Mouse (Mus musculus): ENCODE data around the gene Gm17660. TPM values are rescaled to one million over a fixed set of nuclear protein-coding genes. Genes with fewer than 3 reads are reported as not detected.

The Gm17660 gene
- polyA plus RNA-seq, 1 experiment from 2014 or later: not detected

Small RNA genes within 50 kb of the gene (microRNA-seq; reads per million reads assigned to microRNA genes)
- gene Mir5619: 4.0 reads per million, percentile 13 among the genes with 10 or more reads in this experiment

Other genes starting within 250 kb of the Gm17660 start
- 13.2 and 13.8 TPM in 2 replicates for gene Klhl8, start 166.3 kb downstream of the Gm17660 start, polyA plus RNA-seq (2016; fragmentation: Nextera tagmentation; extraction: Ambion mirVana)
- not detected in 2 replicates for gene Hsd17b13, start 100.2 kb downstream of the Gm17660 start, polyA plus RNA-seq (2016; fragmentation: Nextera tagmentation; extraction: Ambion mirVana)
- 2.6 and 3.0 TPM in 2 replicates for gene Hsd17b11, start 55.7 kb downstream of the Gm17660 start, polyA plus RNA-seq (2016; fragmentation: Nextera tagmentation; extraction: Ambion mirVana)
- 65.4 and 66.1 TPM in 2 replicates for gene Nudt9, start 31.3 kb downstream of the Gm17660 start, polyA plus RNA-seq (2016; fragmentation: Nextera tagmentation; extraction: Ambion mirVana)
- 27.2 and 28.2 TPM in 2 replicates for gene Sparcl1, start 36.1 kb upstream of the Gm17660 start, polyA plus RNA-seq (2016; fragmentation: Nextera tagmentation; extraction: Ambion mirVana)
- not detected in 2 replicates for gene Dspp, start 93.1 kb upstream of the Gm17660 start, polyA plus RNA-seq (2016; fragmentation: Nextera tagmentation; extraction: Ambion mirVana)
- 0.29 and 0.35 TPM in 2 replicates for gene Dmp1, start 125.0 kb upstream of the Gm17660 start, polyA plus RNA-seq (2016; fragmentation: Nextera tagmentation; extraction: Ambion mirVana)
- 0.86 TPM in 1 of 2 replicates, not detected in the other for gene Ibsp, start 221.6 kb upstream of the Gm17660 start, polyA plus RNA-seq (2016; fragmentation: Nextera tagmentation; extraction: Ambion mirVana)
- gene Mepe, start 247.7 kb upstream of the Gm17660 start, polyA plus RNA-seq (2016; fragmentation: Nextera tagmentation; extraction: Ambion mirVana): not detected in 2 replicates